Mouse (Mus musculus) G1E (cell line): ENCODE results near the gene Nexmif.

Source experiments
- CTCF ChIP-seq: IDR thresholded peaks from 2 replicates; pipeline ENCODE4 v1.5.1; 2012; ENCODE audit warnings: low read depth, low read length, inconsistent platforms, mixed read lengths
- GATA1 ChIP-seq: IDR thresholded peaks from 2 replicates; pipeline ENCODE4 v1.6.1; 2012; ENCODE audit warnings: borderline replicate concordance, low read length, inconsistent platforms, mixed read lengths
- GATA2 ChIP-seq: IDR thresholded peaks from 2 replicates; pipeline ENCODE4 v1.6.1; 2012; ENCODE audit warnings: low read depth, low read length, inconsistent platforms, borderline replicate concordance

- no peak for TF ChIP-seq GATA1
- no peak for TF ChIP-seq GATA2
- no peak for TF ChIP-seq CTCF
Measured at GRCm38 (mm10) chrX:104201592-104202139, 681 bp upstream of the Nexmif start.
